Mouse (Mus musculus): ENCODE data around the gene Abhd17a.

- TF ChIP-seq CTCF (IDR thresholded peaks at IDR 0.05; ENCODE audit: borderline replicate concordance, control insufficient read depth, extremely low read depth, insufficient read depth, low read length, poor library complexity) (no peak), POLR2A (IDR thresholded peaks at IDR 0.05; ENCODE audit: control insufficient read depth, extremely low read depth, insufficient read depth, low read length, poor library complexity) (peak; percentile 94)
These were observed 32.7 kb upstream of the Abhd17a start, which contains the start of gene Csnk1g2 for GRCm38 (mm10) chr10:80622661-80623456.

Data from thymus, adult 2 months (tissue).